Mouse (Mus musculus): ENCODE measurements around the gene Zfp36l1. TPM values are rescaled to one million over a fixed set of nuclear protein-coding genes. Genes with fewer than 3 reads are reported as not detected.

The Zfp36l1 gene
- polyA plus RNA-seq, 1 experiment from 2014 or later, result 164 TPM

- ATAC-seq (replicated peaks; ENCODE audit: low FRiP score) (no peak), DNase-seq (ENCODE audit: low spot score) (no peak)
- no peak overlapping the region for H3K4me3 ChIP-seq (ENCODE audit: low read depth, low read length)
These were observed 20.0 kb downstream of the Zfp36l1 start for GRCm38 (mm10) chr12:80092787-80093186.

DNA sequence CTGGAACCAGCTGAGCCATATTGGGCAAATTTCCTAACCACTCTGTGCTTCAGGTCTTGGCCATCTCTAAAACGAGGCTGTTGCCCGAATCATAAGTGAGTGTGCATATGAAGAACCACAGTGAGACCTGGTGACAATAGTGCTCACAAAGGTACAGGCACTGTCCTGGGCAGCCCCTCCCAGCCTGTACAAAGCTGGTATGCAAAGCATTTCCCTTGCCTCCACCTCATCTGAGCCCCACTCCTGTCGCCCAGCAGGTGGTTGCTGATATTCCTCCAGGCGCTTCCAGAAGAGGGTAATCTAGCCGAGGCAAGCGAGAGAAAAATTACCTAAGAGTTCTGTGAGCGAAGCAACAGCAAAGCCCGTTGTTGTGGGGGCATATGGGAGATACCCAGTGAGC lies 21.7 kb downstream of the Zfp36l1 start:
- WGBS, result 63% methylated on average over 8 of the region's 8 CpGs
- no peak for DNase-seq (ENCODE audit: low spot score)
- H3K9ac ChIP-seq (ENCODE audit: low read length), result no peak overlapping the region
- H3K27me3 ChIP-seq (ENCODE audit: control insufficient read depth, insufficient read depth, low read length), result no peaks in the 10 kb centered on the region
- no peak overlapping the region for H3K4me3 ChIP-seq (ENCODE audit: low read depth, low read length)
- no peak for ATAC-seq (replicated peaks; ENCODE audit: low FRiP score)
- H3K4me1 ChIP-seq (replicated peaks; ENCODE audit: control insufficient read depth, insufficient read depth, low read length), result no peaks in the 10 kb centered on the region
- no peak overlapping the region for H3K4me2 ChIP-seq (ENCODE audit: low read depth, low read length, severe bottlenecking)
- H3K27ac ChIP-seq (ENCODE audit: low read depth, low read length), result no peak overlapping the region
- no peaks in the 10 kb centered on the region for H3K9me3 ChIP-seq (ENCODE audit: control insufficient read depth, low read length)
- H3K36me3 ChIP-seq (ENCODE audit: control insufficient read depth, insufficient read depth, low read length), result no peaks in the 10 kb centered on the region

More at GRCm38 (mm10) chr12:80092787-80093186, 20.0 kb downstream of the Zfp36l1 start:
- no peak overlapping the region for H3K27ac ChIP-seq (ENCODE audit: low read depth, low read length)
- H3K4me2 ChIP-seq (ENCODE audit: low read depth, low read length, severe bottlenecking), result no peak overlapping the region
- H3K9me3 ChIP-seq (ENCODE audit: control insufficient read depth, low read length), result no peaks in the 10 kb centered on the region
- no peaks in the 10 kb centered on the region for H3K27me3 ChIP-seq (ENCODE audit: control insufficient read depth, insufficient read depth, low read length)
- no peaks in the 10 kb centered on the region for H3K4me1 ChIP-seq (replicated peaks; ENCODE audit: control insufficient read depth, insufficient read depth, low read length)
- H3K9ac ChIP-seq (ENCODE audit: low read length), result no peak overlapping the region
- no peaks in the 10 kb centered on the region for H3K36me3 ChIP-seq (ENCODE audit: control insufficient read depth, insufficient read depth, low read length)

DNA sequence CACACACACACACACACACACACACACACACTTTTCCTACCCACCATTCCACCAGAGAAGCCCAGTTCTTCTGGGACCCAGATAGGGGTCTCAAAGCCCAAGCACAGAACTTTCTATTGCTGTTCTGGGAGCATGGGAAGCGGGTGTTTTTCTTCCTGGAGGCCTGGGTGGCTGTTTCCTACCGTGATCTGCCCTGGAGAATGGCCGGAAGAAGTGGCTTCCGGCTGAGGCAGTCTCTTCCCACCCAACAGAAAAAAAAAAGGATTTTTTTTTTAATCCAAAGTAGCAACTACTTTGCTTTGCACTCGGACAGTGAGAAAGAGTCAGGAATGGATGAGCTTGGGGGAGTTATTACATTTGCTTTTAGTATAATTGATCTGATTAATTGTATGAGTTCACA lies 22.3 kb downstream of the Zfp36l1 start:
- H3K27ac ChIP-seq (ENCODE audit: low read depth, low read length), result no peak overlapping the region

GRCm38 (mm10) chr12:80088143-80088542 lies 24.7 kb downstream of the Zfp36l1 start:
- Histone ChIP-seq H3K4me2 (ENCODE audit: low read depth, low read length, severe bottlenecking) (no peak overlapping the region), H3K9ac (ENCODE audit: low read length) (no peak overlapping the region), H3K36me3 (ENCODE audit: control insufficient read depth, insufficient read depth, low read length) (no peaks in the 10 kb centered on the region), H3K9me3 (ENCODE audit: control insufficient read depth, low read length) (no peaks in the 10 kb centered on the region), H3K27me3 (ENCODE audit: control insufficient read depth, insufficient read depth, low read length) (no peaks in the 10 kb centered on the region), H3K4me1 (replicated peaks; ENCODE audit: control insufficient read depth, insufficient read depth, low read length) (0 out of 2 replicates have a peak, but pooled peaks cover 2% of the 10 kb centered on the region), H3K4me3 (ENCODE audit: low read depth, low read length) (no peak overlapping the region), H3K27ac (ENCODE audit: low read depth, low read length) (no peak overlapping the region)
- DNase-seq (ENCODE audit: low spot score) (no peak), ATAC-seq (replicated peaks; ENCODE audit: low FRiP score) (no peak)
- WGBS, result 91% methylated on average over 4 of the region's 4 CpGs

More for the DNA sequence above, 22.3 kb downstream of the Zfp36l1 start:
- no peaks in the 10 kb centered on the region for H3K4me1 ChIP-seq (replicated peaks; ENCODE audit: control insufficient read depth, insufficient read depth, low read length)
- no peak overlapping the region for H3K4me2 ChIP-seq (ENCODE audit: low read depth, low read length, severe bottlenecking)
- WGBS, result 80% methylated on average over 5 of the region's 5 CpGs
- H3K9me3 ChIP-seq (ENCODE audit: control insufficient read depth, low read length), result no peaks in the 10 kb centered on the region
- H3K9ac ChIP-seq (ENCODE audit: low read length), result no peak overlapping the region
- no peaks in the 10 kb centered on the region for H3K27me3 ChIP-seq (ENCODE audit: control insufficient read depth, insufficient read depth, low read length)
- H3K4me3 ChIP-seq (ENCODE audit: low read depth, low read length), result no peak overlapping the region
- H3K36me3 ChIP-seq (ENCODE audit: control insufficient read depth, insufficient read depth, low read length), result no peaks in the 10 kb centered on the region
- ATAC-seq (replicated peaks; ENCODE audit: low FRiP score) (no peak), DNase-seq (ENCODE audit: low spot score) (no peak)

DNA sequence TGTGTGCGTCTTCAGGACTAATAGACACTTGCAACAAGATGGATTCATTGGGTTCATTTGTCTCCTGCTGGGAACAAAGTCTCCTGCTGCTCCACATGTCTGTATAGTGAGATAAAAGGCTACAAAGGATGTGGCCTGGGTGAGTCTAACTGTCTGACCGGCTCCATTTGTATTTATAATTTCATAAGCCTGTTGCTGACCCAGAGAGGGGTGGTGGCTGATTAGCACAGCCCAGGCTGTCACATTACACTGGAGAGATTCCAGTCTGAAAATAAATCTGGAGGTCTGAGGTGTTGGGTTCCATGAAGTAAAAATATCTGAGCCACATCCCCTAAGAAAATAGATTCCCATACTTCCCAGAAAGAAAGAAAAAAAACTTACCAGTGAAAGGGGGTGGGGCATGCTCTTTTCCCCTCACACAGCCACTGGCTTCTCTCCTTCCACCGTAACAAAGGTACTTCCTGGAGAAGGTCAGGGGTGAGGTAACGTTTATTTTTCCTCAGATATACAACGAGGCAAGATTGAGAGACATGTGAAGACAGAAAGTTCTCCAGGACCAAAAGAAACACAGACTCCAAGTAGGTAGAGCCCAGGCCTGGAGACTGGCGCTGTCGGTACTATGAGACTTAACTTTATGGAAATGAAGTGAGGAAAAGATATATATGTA lies 28.2 kb downstream of the Zfp36l1 start:
- no peak overlapping the region for H3K9ac ChIP-seq (ENCODE audit: low read length)
- no peak overlapping the region for H3K27ac ChIP-seq (ENCODE audit: low read depth, low read length)
- H3K36me3 ChIP-seq (ENCODE audit: control insufficient read depth, insufficient read depth, low read length), result no peaks in the 10 kb centered on the region
- 0 out of 2 replicates have a peak, but pooled peaks cover 2% of the 10 kb centered on the region for H3K4me1 ChIP-seq (replicated peaks; ENCODE audit: control insufficient read depth, insufficient read depth, low read length)
- DNase-seq (ENCODE audit: low spot score) (no peak), ATAC-seq (replicated peaks; ENCODE audit: low FRiP score) (no peak)
- H3K27me3 ChIP-seq (ENCODE audit: control insufficient read depth, insufficient read depth, low read length), result no peaks in the 10 kb centered on the region
- WGBS, result 60% methylated on average over 7 of the region's 7 CpGs
- H3K9me3 ChIP-seq (ENCODE audit: control insufficient read depth, low read length), result no peaks in the 10 kb centered on the region
- no peak overlapping the region for H3K4me2 ChIP-seq (ENCODE audit: low read depth, low read length, severe bottlenecking)
- H3K4me3 ChIP-seq (ENCODE audit: low read depth, low read length), result no peak overlapping the region

GRCm38 (mm10) chr12:80083937-80084336 lies 28.9 kb downstream of the Zfp36l1 start:
- no peak overlapping the region for H3K4me3 ChIP-seq (ENCODE audit: low read depth, low read length)
- no peak for ATAC-seq (replicated peaks; ENCODE audit: low FRiP score)
- 27% methylated on average over 3 of the region's 3 CpGs for WGBS

DNA sequence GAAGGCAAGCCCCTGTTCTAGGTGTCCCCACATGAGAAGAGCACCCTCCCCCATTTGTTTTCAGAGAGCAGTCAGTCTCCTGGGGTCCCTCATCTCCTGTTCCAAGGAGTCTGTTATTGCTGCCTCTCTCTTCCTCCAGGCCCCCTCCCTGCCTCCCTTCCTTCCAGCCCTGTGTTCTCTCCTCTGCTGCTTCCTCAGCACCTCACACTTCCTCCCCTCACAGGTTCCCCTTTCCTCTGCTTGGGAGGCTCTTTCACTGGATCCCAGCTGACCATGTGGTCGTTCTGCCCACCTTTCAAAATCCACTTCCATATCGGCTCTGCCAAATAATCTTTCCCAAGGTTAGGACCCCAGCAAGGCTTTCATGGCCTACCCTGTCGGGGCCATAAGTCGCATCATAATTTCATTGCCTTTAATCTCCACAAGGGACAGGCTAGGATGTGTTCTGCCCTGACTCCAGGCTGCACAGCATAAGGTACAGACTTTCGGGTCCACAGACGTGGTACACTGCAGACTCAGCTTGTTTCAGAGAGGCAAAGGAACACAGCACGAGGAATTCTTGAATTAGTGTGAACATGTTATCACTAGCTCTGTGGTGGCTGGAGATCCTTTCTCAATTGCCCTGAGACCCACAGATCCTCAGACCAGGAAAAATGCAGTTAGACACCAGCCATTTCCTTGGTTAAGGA lies 29.5 kb downstream of the Zfp36l1 start:
- no peak for ATAC-seq (replicated peaks; ENCODE audit: low FRiP score)

More at GRCm38 (mm10) chr12:80083937-80084336, 28.9 kb downstream of the Zfp36l1 start:
- Histone ChIP-seq H3K4me2 (ENCODE audit: low read depth, low read length, severe bottlenecking) (no peak overlapping the region), H3K27me3 (ENCODE audit: control insufficient read depth, insufficient read depth, low read length) (no peaks in the 10 kb centered on the region), H3K36me3 (ENCODE audit: control insufficient read depth, insufficient read depth, low read length) (no peaks in the 10 kb centered on the region), H3K4me1 (replicated peaks; ENCODE audit: control insufficient read depth, insufficient read depth, low read length) (0 out of 2 replicates have a peak, but pooled peaks cover 2% of the 10 kb centered on the region), H3K9ac (ENCODE audit: low read length) (no peak overlapping the region), H3K9me3 (ENCODE audit: control insufficient read depth, low read length) (no peaks in the 10 kb centered on the region), H3K27ac (ENCODE audit: low read depth, low read length) (no peak overlapping the region)
- DNase-seq (ENCODE audit: low spot score), result no peak

GRCm38 (mm10) chr12:80082730-80083129 lies 30.1 kb downstream of the Zfp36l1 start:
- no peak overlapping the region for H3K27ac ChIP-seq (ENCODE audit: low read depth, low read length)
- 94% methylated on average over 4 of the region's 4 CpGs for WGBS

More for the DNA sequence above, 29.5 kb downstream of the Zfp36l1 start:
- Histone ChIP-seq H3K36me3 (ENCODE audit: control insufficient read depth, insufficient read depth, low read length) (no peaks in the 10 kb centered on the region), H3K4me1 (replicated peaks; ENCODE audit: control insufficient read depth, insufficient read depth, low read length) (0 out of 2 replicates have a peak, but pooled peaks cover 2% of the 10 kb centered on the region), H3K27me3 (ENCODE audit: control insufficient read depth, insufficient read depth, low read length) (no peaks in the 10 kb centered on the region), H3K4me2 (ENCODE audit: low read depth, low read length, severe bottlenecking) (no peak overlapping the region), H3K9me3 (ENCODE audit: control insufficient read depth, low read length) (no peaks in the 10 kb centered on the region), H3K27ac (ENCODE audit: low read depth, low read length) (no peak overlapping the region), H3K4me3 (ENCODE audit: low read depth, low read length) (no peak overlapping the region), H3K9ac (ENCODE audit: low read length) (no peak overlapping the region)
- no peak for DNase-seq (ENCODE audit: low spot score)
- WGBS, result 74% methylated on average over 7 of the region's 7 CpGs

More at GRCm38 (mm10) chr12:80082730-80083129, 30.1 kb downstream of the Zfp36l1 start:
- Histone ChIP-seq H3K9me3 (ENCODE audit: control insufficient read depth, low read length) (no peaks in the 10 kb centered on the region), H3K4me3 (ENCODE audit: low read depth, low read length) (no peak overlapping the region), H3K9ac (ENCODE audit: low read length) (no peak overlapping the region), H3K4me1 (replicated peaks; ENCODE audit: control insufficient read depth, insufficient read depth, low read length) (0 out of 2 replicates have a peak, but pooled peaks cover 2% of the 10 kb centered on the region), H3K4me2 (ENCODE audit: low read depth, low read length, severe bottlenecking) (no peak overlapping the region), H3K27me3 (ENCODE audit: control insufficient read depth, insufficient read depth, low read length) (no peaks in the 10 kb centered on the region), H3K36me3 (ENCODE audit: control insufficient read depth, insufficient read depth, low read length) (no peaks in the 10 kb centered on the region)
- ATAC-seq (replicated peaks; ENCODE audit: low FRiP score), result no peak; the same call in 1 of the 2 replicates
- DNase-seq (ENCODE audit: low spot score), result no peak

All from forebrain, embryonic 11.5 days (tissue).